Mouse (Mus musculus) regulatory T cell (primary cell): ENCODE measurements around the gene Ap1b1.
"Not testable (repeated sequence)": the region's sequence is repeated elsewhere in the genome, so short reads cannot be mapped to it uniquely, and the experiment has no call there.

Experiments used
- in situ Hi-C: fragments of 300-600 bp; cut with MboI, MseI; formaldehyde crosslinking; loops from one replicate; pipeline ENCODE4 v1.15.1; 2025; ENCODE audit warnings: high pct_unique_total_duplicates

The Ap1b1 gene

DNA sequence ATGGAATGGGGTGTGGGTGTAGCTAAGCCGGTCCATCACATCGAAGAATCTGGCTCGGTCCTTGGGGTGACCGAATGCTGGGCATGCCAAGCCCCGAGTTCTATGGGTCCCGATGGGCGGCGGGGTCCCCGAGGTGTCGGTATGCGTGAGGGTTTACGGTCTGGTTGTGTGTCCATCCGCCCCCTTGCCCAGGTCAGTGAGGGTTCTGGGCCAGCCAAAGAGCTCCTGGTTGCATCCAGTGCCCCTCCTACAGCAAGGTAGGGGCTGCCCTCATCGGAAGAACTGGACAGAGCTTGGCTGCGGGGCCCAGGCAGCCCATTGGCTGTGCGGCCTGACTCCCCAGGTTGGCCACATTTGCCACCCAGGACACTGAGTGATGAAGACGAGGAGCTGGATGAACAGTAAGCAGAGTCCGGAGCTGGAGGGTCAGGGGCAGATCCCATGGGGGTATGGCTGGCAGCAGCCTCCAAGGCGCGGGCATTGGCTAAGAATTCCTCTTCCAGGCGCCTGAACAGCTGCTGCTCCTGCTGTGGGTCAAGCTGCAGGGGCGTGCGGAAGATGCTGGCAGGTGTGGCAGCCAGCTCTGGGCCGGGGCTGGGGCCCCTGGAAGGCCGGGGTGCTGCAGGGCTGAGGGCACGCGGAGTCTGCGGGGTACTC lies 74.3 kb downstream of the Ap1b1 start:
- in situ Hi-C loops: no loop called here

DNA sequence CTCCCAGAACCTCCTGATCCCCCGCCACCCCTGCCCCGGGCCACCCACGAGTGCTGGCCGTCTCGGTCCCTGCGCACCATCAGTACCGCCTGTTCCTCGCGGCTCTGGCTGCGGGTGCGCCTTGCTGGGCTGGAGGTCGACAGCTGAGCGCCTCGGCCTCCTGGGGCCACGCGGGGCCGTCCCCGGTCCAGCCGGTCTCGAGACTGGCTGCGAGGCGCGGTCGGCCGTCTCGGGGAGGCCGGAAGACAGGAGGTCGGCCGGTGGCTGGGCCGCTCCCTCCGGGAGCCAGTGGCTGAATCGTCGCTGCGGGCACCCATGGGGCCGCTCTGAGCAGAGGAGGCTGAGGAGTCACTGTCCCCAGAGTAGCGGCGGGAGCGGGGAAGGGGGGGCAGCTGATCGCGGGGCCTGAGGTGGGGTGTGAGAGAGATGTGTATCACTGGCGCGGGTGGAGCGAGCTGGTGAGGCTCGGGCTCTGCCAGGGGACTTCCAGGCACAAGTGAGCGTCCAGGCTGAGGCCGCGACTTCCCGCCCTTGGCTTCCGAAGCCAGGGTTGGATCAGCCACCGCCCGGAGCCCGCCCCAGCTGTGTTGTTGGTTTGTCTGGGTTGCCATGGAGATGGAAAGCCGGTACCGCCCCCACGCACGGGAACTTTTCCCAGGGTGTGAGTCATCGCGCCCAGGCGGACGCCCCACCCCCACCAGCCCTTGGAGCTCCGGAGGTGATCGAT lies 75.0 kb downstream of the Ap1b1 start:
- in situ Hi-C loops: no loop called here

DNA sequence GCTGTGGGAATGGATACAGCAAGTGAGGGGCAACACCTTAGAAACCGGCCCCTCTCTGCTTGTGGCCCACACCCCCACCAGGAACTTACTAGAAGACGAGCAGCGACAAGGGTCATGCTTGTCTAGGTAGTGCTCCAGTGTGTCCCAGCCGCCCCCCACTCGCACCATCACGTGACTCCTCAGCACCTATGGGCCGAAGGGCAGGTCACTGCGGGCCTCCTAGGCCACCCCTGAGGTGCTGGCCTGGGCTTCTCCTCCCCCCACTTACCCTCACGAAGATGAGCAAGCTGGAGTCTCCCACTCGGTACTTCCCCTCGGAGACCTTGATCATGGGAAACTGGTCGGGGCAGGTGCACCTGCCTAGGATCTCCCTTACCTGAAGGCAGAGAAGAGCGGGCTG lies 75.7 kb downstream of the Ap1b1 start:
- in situ Hi-C loops: no loop called here

DNA sequence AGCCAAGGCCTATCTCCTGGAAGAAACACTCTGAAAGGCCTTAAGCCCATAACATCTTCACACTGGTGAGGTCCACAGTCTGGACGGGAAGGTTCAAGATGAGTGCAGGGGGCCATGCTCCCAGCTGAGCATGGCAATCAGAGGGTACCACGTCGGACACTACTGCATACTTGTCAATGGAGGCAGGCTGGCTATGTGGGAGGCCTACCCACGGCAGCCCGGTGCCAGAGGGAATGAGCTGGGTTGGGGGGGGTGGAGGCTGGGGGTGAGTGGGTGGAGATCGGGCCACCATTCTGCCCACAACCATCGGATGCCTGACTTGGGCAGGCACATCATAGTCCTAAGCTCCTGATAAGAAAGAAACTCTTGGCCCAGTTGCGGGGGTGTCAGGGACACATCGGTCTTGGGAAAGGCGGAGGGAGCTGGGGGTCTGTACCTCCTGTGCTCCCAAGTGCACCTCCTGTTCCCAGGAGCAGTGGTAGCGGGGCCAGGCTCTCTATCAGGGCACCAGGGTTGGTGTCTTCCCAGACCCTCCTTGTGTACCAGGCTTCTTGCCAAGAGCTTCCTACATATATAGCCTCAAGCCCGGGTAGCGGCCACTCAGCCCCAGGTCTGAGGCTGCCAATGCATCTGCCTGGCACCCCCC lies 76.4 kb downstream of the Ap1b1 start:
- in situ Hi-C loops: no loop called here

DNA sequence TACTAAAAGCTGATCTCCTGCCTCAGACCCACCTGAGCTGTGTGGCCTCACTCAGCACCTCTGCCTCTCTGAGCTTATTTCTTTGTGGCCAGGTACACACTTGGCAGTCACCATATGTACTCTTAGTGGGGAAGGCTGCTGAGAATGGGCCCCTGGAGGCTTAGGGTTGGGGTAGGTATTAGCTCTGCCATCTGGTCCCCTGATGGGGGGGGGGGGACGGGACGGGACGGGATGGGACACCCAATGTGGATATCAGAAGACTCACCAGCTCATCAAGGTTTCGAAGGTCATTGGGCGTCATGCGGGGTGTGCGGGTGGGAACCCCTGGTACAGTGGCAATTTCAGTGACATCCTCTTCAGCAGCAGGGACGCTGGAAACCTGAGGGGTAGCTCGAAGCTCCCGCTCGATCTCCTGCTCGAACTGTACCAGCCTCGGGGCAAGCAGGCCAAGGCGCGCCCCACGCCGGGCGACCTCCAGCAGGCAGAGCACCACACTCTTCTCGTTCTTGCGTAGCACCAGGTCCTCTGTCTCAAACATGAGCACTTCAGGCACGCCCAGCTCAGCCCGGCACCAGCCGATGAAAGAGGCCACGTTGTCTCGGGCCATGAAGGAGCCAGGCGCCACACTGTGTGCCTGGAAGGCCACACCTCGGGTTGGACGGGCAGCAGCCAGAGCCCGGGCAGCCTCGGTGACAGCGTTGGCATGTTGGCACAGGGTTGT lies 77.1 kb downstream of the Ap1b1 start:
- in situ Hi-C loops: no loop called here

- in situ Hi-C loops: no loop called here
These were observed 77.8 kb downstream of the Ap1b1 start for GRCm38 (mm10) chr11:5064282-5065055.

- in situ Hi-C loops: no loop called here
These were observed 78.6 kb downstream of the Ap1b1 start, which contains the start of gene Gas2l1 for GRCm38 (mm10) chr11:5065056-5065821. TSS of gene Gas2l1 (minus strand) at chr11:5065327.

GRCm38 (mm10) chr11:5067063-5067462 lies 80.4 kb downstream of the Ap1b1 start:
- in situ Hi-C loops: no loop called here

DNA sequence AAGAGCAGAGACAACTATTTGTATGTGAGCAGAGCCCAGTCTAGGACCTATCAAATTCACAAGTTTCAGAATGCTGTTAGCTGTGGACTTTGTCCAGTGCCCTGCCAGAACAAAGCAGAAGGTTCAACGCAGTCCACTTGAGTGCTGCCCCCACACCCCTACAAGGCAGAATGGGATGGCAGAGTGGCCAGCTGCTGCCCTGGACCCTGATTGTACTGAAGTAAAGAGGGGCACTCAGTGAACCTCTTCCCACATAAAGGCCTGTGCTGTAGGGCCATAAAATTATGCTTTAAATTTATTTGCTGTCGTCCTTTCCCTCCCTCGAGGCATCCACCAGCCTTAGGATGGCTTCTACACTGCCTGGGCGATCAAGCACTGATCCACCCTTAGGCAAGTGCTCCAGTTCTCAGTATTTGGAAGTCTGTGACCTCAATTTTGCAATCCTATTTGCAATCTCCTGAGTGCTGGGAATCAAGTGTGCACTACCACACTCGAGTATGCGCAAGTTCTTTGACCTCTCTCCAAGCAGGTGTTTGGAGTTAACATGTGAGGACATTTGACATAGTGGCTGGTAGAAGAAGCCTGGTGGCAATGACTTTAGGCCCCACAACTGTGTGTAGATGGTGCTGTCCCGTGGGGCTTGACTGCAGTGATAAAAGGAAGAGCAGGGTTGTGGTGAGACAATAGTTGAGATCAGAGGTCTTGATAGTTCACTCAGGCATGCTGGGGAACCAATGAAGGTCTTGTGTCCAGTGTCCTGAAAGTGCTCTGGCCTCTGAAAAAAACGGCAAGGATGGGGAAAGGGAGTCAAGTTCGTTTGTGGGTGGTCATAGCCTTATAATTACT lies 81.7 kb downstream of the Ap1b1 start:
- in situ Hi-C loops: no loop called here

GRCm38 (mm10) chr11:5074882-5075281 lies 88.3 kb downstream of the Ap1b1 start:
- in situ Hi-C loops: no loop called here

GRCm38 (mm10) chr11:5075760-5076159 lies 89.1 kb downstream of the Ap1b1 start:
- in situ Hi-C loops: no loop called here

GRCm38 (mm10) chr11:5076843-5077242 lies 90.2 kb downstream of the Ap1b1 start:
- in situ Hi-C loops: not testable (repeated sequence)

- in situ Hi-C loops: no loop called here
These were observed 102.5 kb downstream of the Ap1b1 start for GRCm38 (mm10) chr11:5089147-5089546.

DNA sequence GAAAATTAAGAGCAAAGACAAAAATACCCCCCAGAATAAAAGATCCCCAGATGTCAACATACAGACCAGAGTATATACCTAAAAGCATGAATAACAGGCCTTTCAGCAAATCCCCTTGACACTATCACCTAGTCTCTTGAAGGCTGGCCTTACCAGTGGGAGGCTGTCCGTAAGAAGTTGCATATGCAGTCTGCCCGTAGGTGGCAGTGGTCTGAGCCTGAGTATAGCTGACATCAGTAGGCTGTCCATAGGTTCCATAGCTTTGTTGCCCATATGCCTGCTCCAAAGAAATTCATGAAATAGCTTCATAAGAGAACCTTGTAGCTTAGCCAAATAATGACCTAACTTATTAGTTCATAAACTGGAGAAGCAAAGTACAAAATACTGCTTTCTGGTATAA lies 105.1 kb downstream of the Ap1b1 start:
- in situ Hi-C loops: no loop called here
